Mouse (Mus musculus) myocyte (in vitro differentiated cells): Measurements from ENCODE around the gene Aox2.
A peak's percentile ranks its signal among the peaks of the same experiment; 100 is the strongest.

Experiments
- CEBPB ChIP-seq: IDR thresholded peaks from 2 replicates; pipeline ENCODE4 v1.6.1; 2011; ENCODE audit warnings: mild to moderate bottlenecking, moderate library complexity; ENCODE audit not compliant: poor library complexity, insufficient read depth, severe bottlenecking
- E2F4 ChIP-seq: IDR thresholded peaks from one replicate; pipeline ENCODE4 v1.6.1; 2011; ENCODE audit warnings: mild to moderate bottlenecking, control low read depth, moderate library complexity; ENCODE audit not compliant: insufficient read depth
- MAX ChIP-seq: IDR thresholded peaks from one replicate; pipeline ENCODE4 v1.6.1; 2011; ENCODE audit warnings: low read depth, mild to moderate bottlenecking, control low read depth
- MYOD1 ChIP-seq, 3 experiments: IDR thresholded peaks; one replicate each; pipeline ENCODE4 v1.6.1; 2011; ENCODE audit warnings: control low read depth in 2 of 3, low read depth in 2 of 3, mild to moderate bottlenecking in 2 of 3, moderate library complexity in 1 of 3; ENCODE audit not compliant: insufficient read length in 2 of 3, control insufficient read depth in 1 of 3
- MYOG ChIP-seq, 3 experiments: IDR thresholded peaks; one replicate each; pipeline ENCODE4 v1.6.1; 2011; ENCODE audit warnings: control low read depth in 2 of 3, low read depth in 2 of 3, mild to moderate bottlenecking in 2 of 3; ENCODE audit not compliant: insufficient read length in 2 of 3, control insufficient read depth in 1 of 3, insufficient read depth in 1 of 3
- POLR2A ChIP-seq: IDR thresholded peaks from one replicate; pipeline ENCODE4 v1.6.1; 2011; ENCODE audit warnings: low read depth, mild to moderate bottlenecking, control low read depth, moderate library complexity; ENCODE audit not compliant: insufficient read length
- POLR2AphosphoS2 ChIP-seq: IDR thresholded peaks from one replicate; pipeline ENCODE4 v1.6.1; 2011; ENCODE audit warnings: low read depth, control low read depth; ENCODE audit not compliant: insufficient read length
- TCF12 ChIP-seq: IDR thresholded peaks from one replicate; pipeline ENCODE4 v1.6.1; 2011; ENCODE audit warnings: mild to moderate bottlenecking, control low read depth; ENCODE audit not compliant: poor library complexity, insufficient read depth, severe bottlenecking
- USF1 ChIP-seq: IDR thresholded peaks from one replicate; pipeline ENCODE4 v1.6.1; 2011; ENCODE audit warnings: low read depth, mild to moderate bottlenecking, control low read depth, moderate library complexity

DNA sequence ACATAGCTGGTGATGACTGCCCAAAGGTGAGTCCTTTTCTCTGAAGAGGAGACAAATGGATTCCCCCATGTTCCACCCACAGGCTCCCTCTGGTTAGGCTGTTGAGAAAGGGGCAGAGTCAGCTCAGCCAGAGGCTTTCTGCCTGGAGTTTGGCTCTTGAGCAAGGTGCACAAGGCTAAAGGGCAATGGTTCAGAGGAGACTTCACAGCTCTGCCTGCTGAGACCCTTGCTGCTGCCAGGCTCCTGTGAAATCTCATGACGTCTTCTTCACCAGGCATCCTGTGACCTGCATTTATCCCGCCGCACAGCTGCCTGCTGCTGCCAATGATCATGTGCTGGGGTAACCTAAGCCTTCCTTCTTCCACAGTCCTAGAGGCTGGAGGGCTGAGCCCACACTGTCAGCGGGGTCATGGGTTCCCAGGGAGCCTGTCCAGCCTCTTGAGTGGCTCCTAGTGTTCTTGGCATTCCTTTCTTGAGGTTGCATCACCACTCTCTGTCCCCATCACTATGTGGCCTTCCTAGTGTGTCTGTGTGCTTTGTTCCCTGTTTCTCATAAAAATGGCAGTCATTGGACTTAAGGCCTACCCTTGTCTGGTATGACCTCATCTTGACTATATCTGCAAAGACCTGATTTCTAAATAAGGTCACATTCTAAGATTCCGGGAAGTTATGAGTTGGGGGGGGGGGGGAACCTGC, 104.6 kb downstream of the Aox2 start:
- TF ChIP-seq POLR2A, result no peak
- no peak for TF ChIP-seq E2F4
- no peak for TF ChIP-seq USF1
- TF ChIP-seq MYOG (IDR thresholded peaks at IDR 0.05; ENCODE audit: control insufficient read depth in 1 of 3, insufficient read depth in 1 of 3, insufficient read length in 2 of 3, low read depth in 2 of 3), result no peak
- TF ChIP-seq POLR2AphosphoS2, result no peak
- TF ChIP-seq MAX, result no peak
- TF ChIP-seq TCF12, result no peak
- no peak for TF ChIP-seq MYOD1 (IDR thresholded peaks at IDR 0.05; ENCODE audit: control insufficient read depth in 1 of 3, insufficient read length in 2 of 3, low read depth in 2 of 3)
- peak; percentile 54; the same call in 1 of the 2 replicates for TF ChIP-seq CEBPB
